Mouse (Mus musculus) monocyte, adult 5-6 weeks (primary cell): ENCODE results near the gene Lrrc20. TPM values are rescaled to one million over a fixed set of nuclear protein-coding genes. Genes with fewer than 3 reads are reported as not detected.
A peak's percentile ranks its signal among the peaks of the same experiment; 100 is the strongest.
"Not testable (repeated sequence)": the region's sequence is repeated elsewhere in the genome, so short reads cannot be mapped to it uniquely, and the experiment has no call there.

Experiments used
- ATAC-seq: fragments of 153-309, 156-312 bp; replicated peaks from 2 replicates; pipeline ENCODE4 v1.8.0; 2017; ENCODE audit warnings: mild to moderate bottlenecking; ENCODE audit not compliant: low TSS enrichment, insufficient number of reproducible peaks, severe bottlenecking, poor library complexity, low FRiP score
- total RNA-seq: library from RNA; stranded (forward); fragments of 200-1000, 200-491, 200-594 nt; gene quantifications from 3 replicates; pipeline ENCODE4 v1.2.3, GENCODE M21; 2017

Gene Lrrc20
- total RNA-seq, 1 experiment from 2014 or later = 3.3 TPM

DNA sequence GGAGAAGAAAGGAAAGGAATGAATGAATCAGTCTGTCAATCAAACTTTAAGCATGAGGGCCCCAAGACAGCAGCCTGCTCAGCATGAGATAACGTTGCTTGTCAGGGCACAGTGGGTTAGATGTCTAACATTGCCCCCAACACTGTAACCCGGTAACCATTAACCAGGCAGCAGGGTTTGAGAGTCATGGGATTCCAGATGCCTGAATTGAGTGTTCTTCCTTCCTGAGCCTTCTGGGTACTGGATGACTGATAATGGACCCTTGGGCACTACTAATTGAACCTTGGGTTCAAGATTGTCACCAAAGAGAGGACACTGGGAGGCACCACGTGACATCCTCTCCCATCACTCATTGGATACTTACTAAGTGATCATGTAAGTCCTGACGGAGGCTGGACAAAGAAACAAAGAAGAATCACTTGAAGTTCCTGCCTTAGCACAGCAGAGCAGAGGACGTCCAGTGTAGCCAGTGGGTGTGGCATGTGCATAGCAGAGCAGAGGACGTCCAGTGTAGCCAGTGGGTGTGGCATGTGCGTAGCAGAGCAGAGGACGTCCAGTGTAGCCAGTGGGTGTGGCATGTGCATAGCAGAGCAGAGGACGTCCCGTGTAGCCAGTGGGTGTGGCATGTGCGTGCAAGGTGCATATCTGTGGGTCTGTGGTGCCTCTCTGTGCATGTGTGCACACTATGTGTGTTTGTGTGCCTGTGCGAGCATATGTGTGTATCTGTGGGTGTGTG is 68.7 kb downstream of the Lrrc20 start:
- ATAC-seq = 0 out of 2 replicates have a peak, but pooled peaks have one; percentile 30

DNA sequence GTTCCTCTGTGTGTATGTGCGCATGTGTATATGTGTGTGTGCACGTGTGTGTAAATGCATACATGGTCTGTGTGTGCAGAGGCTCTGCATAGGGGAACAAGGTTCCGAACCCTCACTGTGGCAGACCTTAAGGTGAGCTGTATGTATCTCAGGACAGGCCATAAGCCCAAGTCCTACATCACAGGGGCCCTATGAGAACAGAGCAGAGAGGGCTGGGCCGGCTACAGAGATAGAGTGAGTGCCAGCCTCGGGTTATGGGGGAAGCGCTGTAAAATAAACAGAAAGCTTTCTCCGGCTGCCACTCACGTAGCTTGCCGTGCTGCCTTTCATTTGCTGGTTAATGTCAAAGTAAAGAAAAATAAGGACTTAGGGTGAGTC is 69.3 kb downstream of the Lrrc20 start:
- no peak for ATAC-seq

GRCm38 (mm10) chr10:61550106-61550505 is 74.5 kb downstream of the Lrrc20 start:
- no peak for ATAC-seq

DNA sequence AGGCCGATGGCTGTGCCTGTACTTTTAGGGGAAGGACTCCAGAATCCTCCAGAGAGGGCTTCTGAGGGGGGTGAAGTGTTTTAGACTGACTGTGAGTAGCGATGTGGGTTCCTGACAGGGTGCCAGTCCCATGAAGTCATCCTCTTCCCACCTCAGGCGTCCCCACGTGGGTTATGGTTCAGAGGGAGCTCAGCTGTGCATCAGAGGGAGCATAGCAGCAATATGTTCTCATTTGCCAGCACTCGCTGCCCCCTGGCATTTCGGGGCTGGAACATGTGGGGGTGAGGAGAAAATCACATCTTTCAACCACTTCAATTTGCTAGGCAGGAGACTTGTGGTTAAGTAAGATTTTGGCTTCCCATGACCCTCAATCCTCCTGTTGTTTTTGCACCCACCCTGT is 79.6 kb downstream of the Lrrc20 start:
- ATAC-seq = no peak

GRCm38 (mm10) chr10:61558631-61559030 is 83.0 kb downstream of the Lrrc20 start:
- no peak for ATAC-seq

DNA sequence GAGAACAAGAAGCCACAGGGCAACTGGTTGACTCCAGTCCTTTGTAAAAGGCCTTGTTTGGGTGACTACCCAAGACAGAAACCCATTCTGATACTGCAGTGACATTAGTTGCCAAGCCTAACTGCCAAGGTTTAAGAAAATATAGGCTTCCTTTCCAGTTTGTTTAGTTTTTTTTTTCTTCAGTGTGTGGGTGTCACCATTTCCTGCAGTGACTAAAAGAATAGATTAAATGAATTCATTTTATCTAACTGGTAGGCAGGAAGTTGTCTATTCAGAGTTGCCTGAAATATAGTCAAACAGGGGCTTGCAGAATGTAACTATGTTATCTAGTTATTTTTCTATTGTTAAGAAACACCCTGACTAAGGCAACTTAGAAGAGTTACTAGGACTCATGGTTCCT is 83.9 kb downstream of the Lrrc20 start:
- no peak for ATAC-seq

- ATAC-seq = no peak
These were observed 87.9 kb downstream of the Lrrc20 start for GRCm38 (mm10) chr10:61563550-61563949.

DNA sequence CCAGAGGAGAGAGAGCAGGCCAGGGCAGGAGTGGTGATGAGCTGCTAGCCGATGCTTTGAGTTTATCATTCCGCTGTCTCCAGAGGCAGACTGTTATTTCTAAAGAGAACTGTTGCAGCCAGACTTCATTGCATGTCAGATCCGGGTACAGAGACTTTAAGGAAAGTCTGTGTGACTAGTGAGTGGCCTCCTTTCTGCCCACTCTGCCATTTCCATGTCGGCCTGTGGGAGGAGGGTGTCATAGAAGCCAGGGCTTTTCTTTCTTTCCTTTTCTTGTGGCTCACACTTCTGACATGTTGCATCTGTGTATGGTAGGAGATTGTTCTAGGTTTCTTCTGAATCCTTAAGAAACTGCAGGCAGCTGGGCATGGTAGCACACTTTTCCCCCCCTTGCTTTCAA is 88.8 kb downstream of the Lrrc20 start:
- ATAC-seq = no peak

- ATAC-seq = no peak
These were observed 94.6 kb downstream of the Lrrc20 start for GRCm38 (mm10) chr10:61570181-61570580.

DNA sequence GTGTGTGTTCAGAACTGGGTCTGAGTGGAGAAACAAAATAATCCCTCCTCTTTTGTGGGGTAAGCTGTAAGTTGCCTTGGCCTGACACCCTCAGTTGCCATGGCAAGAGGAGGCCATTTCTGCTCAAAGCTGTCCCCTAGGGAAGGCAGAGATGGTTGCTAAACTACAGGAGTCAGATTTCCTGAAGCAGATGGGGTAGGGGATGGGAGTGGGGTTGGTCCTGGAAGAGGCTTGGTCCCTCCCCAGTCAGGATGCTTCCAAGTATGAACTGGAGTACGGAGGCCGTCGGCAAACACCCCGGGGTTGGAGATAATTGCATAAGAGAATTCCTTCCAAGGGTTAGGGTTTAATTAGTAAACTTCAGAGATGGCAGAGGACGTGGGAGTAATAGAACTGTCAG is 96.5 kb downstream of the Lrrc20 start:
- no peak for ATAC-seq

DNA sequence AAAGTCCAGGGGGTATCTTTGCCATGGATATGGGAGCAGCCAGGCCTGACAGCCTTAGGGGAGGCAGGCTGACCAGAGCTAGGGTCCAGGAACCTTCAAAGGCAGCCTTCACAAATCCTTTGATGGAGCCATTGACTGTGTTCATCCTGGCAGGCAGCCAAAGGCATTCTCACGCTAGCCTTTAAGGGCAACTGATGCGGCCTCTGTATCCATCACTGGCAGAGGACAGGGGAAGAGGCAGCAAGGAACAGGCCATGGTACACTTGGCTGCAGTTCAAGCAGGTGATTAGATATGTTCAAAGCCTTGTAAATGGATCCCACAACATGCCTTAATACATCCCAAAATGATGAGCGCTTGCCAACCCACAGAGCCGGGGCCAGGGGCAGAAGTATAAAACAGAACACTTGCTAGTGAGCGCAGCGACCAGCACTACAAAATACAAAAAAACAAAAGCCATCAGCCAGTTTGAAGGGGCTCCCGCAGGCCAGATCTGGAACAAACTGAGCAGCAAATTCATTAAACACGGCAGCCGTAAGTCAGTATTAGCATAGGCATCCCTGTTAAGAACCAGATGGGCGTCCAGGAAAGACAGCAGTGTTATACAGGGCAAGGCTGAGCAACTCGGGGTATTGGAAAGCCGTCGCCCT is 100.6 kb downstream of the Lrrc20 start:
- no peak for ATAC-seq

GRCm38 (mm10) chr10:61587241-61587849 is 111.7 kb downstream of the Lrrc20 start:
- ATAC-seq = no peak

DNA sequence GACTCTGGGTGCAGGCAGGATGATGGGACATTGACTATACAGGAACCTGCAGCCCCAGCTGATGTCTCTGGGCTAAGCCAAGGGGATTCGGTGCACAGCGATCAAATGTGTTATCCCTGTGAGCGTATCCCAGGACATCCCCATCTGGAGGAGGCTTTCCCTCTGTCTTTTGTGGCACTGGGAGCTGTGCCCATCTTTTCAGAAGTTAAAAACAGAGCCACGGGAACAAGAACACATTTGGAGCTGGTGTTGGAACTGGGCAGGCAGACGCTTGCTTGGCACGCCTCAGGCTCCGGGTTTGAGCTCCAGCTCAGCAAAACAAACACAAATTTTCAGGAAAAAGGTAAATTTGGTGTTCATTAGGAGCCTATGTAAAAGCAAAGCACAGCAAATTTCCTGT is 122.4 kb downstream of the Lrrc20 start:
- ATAC-seq = no peak

DNA sequence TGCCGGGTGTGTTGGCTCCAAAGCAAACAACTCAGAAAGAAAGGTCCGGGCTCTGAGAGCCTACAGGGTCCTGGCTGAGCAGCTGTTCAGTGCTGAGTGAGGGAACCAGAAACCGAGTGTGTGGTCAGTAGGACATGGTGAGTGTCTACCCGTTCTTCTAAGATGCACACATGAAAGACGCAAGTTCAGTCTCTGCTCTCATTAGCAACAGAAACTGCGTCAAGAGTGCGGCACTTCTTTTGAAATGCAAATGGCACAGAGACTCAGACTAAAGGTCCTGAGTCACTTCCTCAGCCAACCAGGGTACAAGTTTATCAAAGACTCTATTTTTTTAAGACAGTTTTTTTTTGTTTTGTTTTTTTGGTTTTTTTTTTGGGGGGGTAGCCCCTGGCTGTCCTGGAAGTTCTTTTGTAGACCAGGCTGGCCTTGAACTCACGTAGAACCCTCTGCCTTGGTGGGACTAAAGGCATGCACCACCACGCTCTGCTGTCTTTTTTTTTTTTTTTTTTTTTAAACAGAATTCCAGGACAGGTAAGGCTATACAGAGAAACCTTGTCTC is 124.0 kb downstream of the Lrrc20 start:
- no peak for ATAC-seq

DNA sequence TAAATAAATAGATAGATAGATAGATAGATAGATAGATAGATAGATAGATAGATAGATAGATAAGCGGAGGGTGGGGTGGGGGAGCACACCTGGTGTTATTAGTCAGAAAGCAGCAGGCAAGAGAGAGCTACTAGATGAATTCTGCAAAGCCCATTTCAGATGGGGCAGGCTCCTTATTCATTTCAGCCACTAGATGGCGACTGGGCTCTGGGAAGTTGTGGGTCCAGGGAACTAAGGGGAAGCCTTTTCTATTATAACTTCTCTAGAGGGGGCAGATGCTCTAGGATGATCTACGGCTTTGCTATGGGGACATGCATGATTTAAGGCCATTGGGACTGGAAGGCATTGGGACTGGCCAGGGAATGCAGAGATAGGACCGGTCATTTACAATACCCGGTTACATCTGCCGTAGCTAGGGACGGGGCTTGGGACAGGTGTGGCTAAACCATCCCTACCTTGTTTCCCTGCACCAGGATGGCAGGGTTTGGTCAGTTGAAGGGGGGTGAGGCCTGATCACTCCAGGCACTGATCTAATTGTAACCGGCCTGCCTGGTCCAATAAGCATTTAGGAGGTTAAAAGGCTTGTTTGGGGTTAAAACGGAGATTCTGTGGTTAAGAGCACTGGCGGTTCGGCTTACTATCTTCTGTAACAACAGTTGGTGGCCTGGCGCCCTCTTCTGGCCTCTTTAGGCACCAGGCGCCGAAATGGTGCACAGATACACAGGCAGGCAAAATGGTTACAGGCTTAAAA is 126.9 kb downstream of the Lrrc20 start:
- ATAC-seq = peak; percentile 57; the same call in 1 of the 2 replicates

GRCm38 (mm10) chr10:61604376-61605065 is 128.9 kb downstream of the Lrrc20 start:
- ATAC-seq = no peak

- ATAC-seq = not testable (repeated sequence)
These were observed 129.8 kb downstream of the Lrrc20 start for GRCm38 (mm10) chr10:61605381-61605780.

DNA sequence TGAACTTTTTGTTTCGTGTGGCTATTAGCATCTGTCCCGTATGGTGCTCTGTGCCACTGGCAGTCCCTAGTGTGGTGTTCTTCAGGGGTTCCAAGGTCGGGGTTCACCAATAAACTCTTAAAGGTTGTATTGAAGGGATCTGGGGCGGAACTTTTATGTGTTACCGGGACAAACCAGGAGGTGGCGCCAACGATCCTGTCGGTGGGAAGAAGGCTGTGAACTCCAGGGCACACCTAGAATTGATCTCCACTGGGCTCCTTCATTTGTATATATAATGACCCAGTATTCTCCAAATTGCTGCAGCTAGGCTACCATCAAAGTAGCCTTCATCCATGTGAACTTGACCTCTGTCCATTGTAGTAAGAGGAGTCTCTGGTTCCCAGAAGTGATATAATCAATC is 130.2 kb downstream of the Lrrc20 start:
- peak; percentile 60; the same call in 1 of the 2 replicates for ATAC-seq
